Mouse (Mus musculus) forebrain, embryonic 14.5 days (tissue): ENCODE data around the gene Shroom3. TPM values are rescaled to one million over a fixed set of nuclear protein-coding genes. Genes with fewer than 3 reads are reported as not detected.

ENCODE experiments used
- ATAC-seq: fragments of 200-750 bp; cut with Nextera tagmentation; 2 replicates; pipeline ENCODE4 v1.8.0; 2017; ENCODE audit warnings: mild to moderate bottlenecking, moderate library complexity
- DNase-seq: peaks from one replicate; pipeline ENCODE4 v3.0.0-alpha.2; 2015; ENCODE audit warnings: low spot score
- H3K27ac ChIP-seq: fragments of 300-500 bp; sonication (generic); 2 replicates; pipeline ENCODE4 v1.5.1; 2014; ENCODE audit warnings: low read depth, mild to moderate bottlenecking, control low read depth, low read length, moderate library complexity
- H3K27me3 ChIP-seq: fragments of 300-500 bp; sonication (generic); replicated peaks from 2 replicates; pipeline ENCODE4 v1.6.1; 2014; ENCODE audit warnings: low read length, control low read depth, mixed read lengths; ENCODE audit not compliant: control insufficient read depth, insufficient read depth
- H3K36me3 ChIP-seq: fragments of 300-500 bp; sonication (generic); 2 replicates; pipeline ENCODE4 v1.6.1; 2014; ENCODE audit warnings: low read length, control low read depth; ENCODE audit not compliant: control insufficient read depth, insufficient read depth
- H3K4me1 ChIP-seq: fragments of 300-500 bp; sonication (generic); 2 replicates; pipeline ENCODE4 v1.6.1; 2014; ENCODE audit warnings: antibody characterized with exemption, low read length, control low read depth; ENCODE audit not compliant: control insufficient read depth, insufficient read depth
- H3K4me2 ChIP-seq: fragments of 300-500 bp; sonication (generic); 2 replicates; pipeline ENCODE4 v1.6.1; 2014; ENCODE audit warnings: mild to moderate bottlenecking, control low read depth, low read length
- H3K4me3 ChIP-seq: fragments of 300-500 bp; sonication (generic); 2 replicates; pipeline ENCODE4 v1.5.1; 2014; ENCODE audit warnings: low read depth, low read length, control low read depth
- H3K9ac ChIP-seq: fragments of 300-500 bp; sonication (generic); 2 replicates; pipeline ENCODE4 v1.6.1; 2014; ENCODE audit warnings: mild to moderate bottlenecking, low read length, control low read depth, moderate library complexity
- H3K9me3 ChIP-seq: fragments of 300-500 bp; sonication (generic); replicated peaks from 2 replicates; pipeline ENCODE4 v1.6.1; 2016; ENCODE audit warnings: low read length, control low read depth, mixed read lengths; ENCODE audit not compliant: control insufficient read depth
- WGBS: fragments of 180-500 bp; shearing (Covaris S2); extraction: QIAGEN DNeasy Blood & Tissue Kit; methylation state at CpG from one replicate; pipeline ENCODE4 v1.1.7; 2014; 5-methylcytosine and 5-hydroxymethylcytosine counted together
- microRNA counts: library from miRNA; unstranded; fragments of <30 nt; microRNA quantifications from one replicate; lab custom pipeline; 2016
- microRNA-seq: library from miRNA; unstranded; fragments of <30 nt; microRNA quantifications from one replicate; pipeline ENCODE4, GENCODE M21; 2016
- polyA plus RNA-seq: library from polyadenylated mRNA; unstranded; fragments of >200 nt; fragmentation: Nextera tagmentation; extraction: Ambion mirVana; gene quantifications from 2 replicates; pipeline ENCODE4 v1.2.1, GENCODE M21; 2014

Shroom3 gene
- polyA plus RNA-seq, 1 experiment from 2014 or later = 1.6 TPM

DNA sequence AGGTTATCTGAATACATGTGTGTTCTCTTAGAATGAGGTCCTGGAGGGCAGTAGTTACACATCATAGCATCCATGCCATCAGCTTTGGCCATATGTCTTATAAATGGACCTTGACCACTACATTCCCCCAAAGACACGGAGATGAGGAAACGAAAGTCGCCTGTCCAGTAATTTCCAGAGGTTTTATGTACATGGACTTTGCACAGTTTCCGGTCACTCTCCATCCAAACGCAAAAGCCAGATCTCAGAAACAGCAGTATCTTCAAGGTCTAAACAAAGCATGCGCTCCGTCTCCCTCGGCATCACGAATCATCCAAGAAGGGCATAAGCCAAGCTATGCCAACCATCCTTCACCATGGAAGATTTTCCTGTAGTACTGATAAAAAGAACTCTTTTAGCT is 325.0 kb downstream of the Shroom3 start:
- ATAC-seq (no peak), DNase-seq (no peak)
- WGBS = 94% methylated on average over 9 of the region's 9 CpGs
- no peak overlapping the region for H3K27ac ChIP-seq
- H3K27me3 ChIP-seq = no peaks in the 10 kb centered on the region
- H3K4me2 ChIP-seq = no peak overlapping the region
- H3K9me3 ChIP-seq = no peaks in the 10 kb centered on the region
- no peak overlapping the region for H3K9ac ChIP-seq
- no peak overlapping the region for H3K4me3 ChIP-seq
- no peaks in the 10 kb centered on the region for H3K36me3 ChIP-seq
- H3K4me1 ChIP-seq = no peaks in the 10 kb centered on the region

MicroRNAs encoded within 50 kb of the gene (microRNA counts, 519-probe panel; counts per million panel counts)
- not detected for microRNA mmu-miR-1961 (lab: Ali Mortazavi, UCI)

Small RNA genes within 50 kb of the gene (microRNA-seq; reads per million reads assigned to microRNA genes)
- not detected for gene Mir1961

Other genes starting within 250 kb of the Shroom3 start
- 55.4 and 63.2 TPM in 2 replicates for gene Nup54, start 248.2 kb upstream of the Shroom3 start, polyA plus RNA-seq
- 23.9 and 26.0 TPM in 2 replicates for gene Scarb2, start 176.6 kb upstream of the Shroom3 start, polyA plus RNA-seq
- 0.63 and 0.66 TPM in 2 replicates for gene Fam47e, start 128.4 kb upstream of the Shroom3 start, polyA plus RNA-seq
- gene Stbd1, start 80.4 kb upstream of the Shroom3 start, polyA plus RNA-seq = 3.5 and 4.0 TPM in 2 replicates
- 0.37 and 0.58 TPM in 2 replicates for gene Ccdc158, start 8.2 kb upstream of the Shroom3 start, polyA plus RNA-seq